Comparison of ENCODE assay signal across 15 mouse cellular contexts in the genomic region with DNA sequence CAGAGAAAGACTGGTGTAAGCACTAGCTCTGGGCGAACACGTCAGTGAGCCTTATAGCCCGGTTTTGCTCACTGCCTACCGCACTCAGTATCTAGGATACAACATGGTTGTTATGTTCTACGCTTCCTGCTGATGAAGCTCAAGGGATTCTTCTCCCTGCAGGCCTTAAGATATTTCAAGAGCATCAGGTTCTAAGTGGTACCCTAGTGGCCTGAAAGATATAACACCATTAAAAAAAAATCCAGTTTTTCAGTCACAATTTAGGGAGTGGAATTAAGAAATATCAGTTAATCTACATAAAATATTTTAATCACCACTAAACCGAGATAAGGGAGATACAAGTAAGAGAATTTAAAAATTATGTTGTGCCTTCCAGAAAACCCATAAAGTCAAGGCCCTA. TPM values are rescaled to one million over a fixed set of nuclear protein-coding genes. Genes with fewer than 3 reads are reported as not detected.
"Had no signal": no experiment of that assay in that cellular context is flagged by ENCODE, and none has a peak within 500 bp of the region (broad histone marks: within the 10 kb centered on the region; RNA-seq: fewer than 3 reads in every experiment).

No protein-coding gene starts in this region.

- H3K9me3 ChIP-seq: limb, embryonic 12.5 days; liver, embryonic 13.5 days; lung, embryonic 15.5 days; megakaryocyte, embryonic 14.5 days; neural tube, embryonic 12.5 days had no signal

- H3K4me2 ChIP-seq: limb, embryonic 12.5 days; liver, embryonic 13.5 days; lung, embryonic 15.5 days had no signal

- H3K36me3 ChIP-seq: limb, embryonic 12.5 days; liver, embryonic 13.5 days; lung, embryonic 15.5 days; neural tube, embryonic 12.5 days had no signal

- ATAC-seq: liver, postnatal 0 days had no signal

- H3K9ac ChIP-seq: limb, embryonic 12.5 days; liver, embryonic 13.5 days; liver, postnatal 0 days; lung, embryonic 15.5 days; neural tube, embryonic 12.5 days had no signal

- H3K4me1 ChIP-seq: limb, embryonic 12.5 days; liver, embryonic 13.5 days; lung, embryonic 15.5 days; neural tube, embryonic 12.5 days had no signal

- H3K27ac ChIP-seq: limb, embryonic 12.5 days; liver, embryonic 13.5 days; lung, embryonic 15.5 days; macrophage; neural tube, embryonic 12.5 days; stomach, postnatal 0 days had no signal

- H3K27me3 ChIP-seq: limb, embryonic 12.5 days; lung, embryonic 15.5 days had no signal

- H3K4me3 ChIP-seq: limb, embryonic 12.5 days; liver, embryonic 13.5 days; lung, embryonic 15.5 days; megakaryocyte, embryonic 14.5 days; myocyte; neural tube, embryonic 12.5 days had no signal

- DNase-seq: kidney, adult 8-10 months; kidney, postnatal 25 days; liver; liver, embryonic 13.5 days; liver, postnatal 0 days; lung, postnatal 14 days; thymus, postnatal 4 days had no signal

RNA-seq across cellular contexts. Expression of a gene that starts 15.4 kb away (rescaled TPM):
- polyA plus RNA-seq: limb, embryonic 12.5 days; liver, embryonic 13.5 days; liver, postnatal 0 days; macrophage; myocyte had no signal

RNA-seq across cellular contexts. Expression of a gene that starts 56.0 kb away (rescaled TPM):
- total RNA-seq: layer of hippocampus, postnatal 10 days had no signal
- polyA plus RNA-seq: lung, embryonic 15.5 days; macrophage; neural tube, embryonic 12.5 days; stomach, postnatal 0 days had no signal
